Mouse (Mus musculus): Measurements from ENCODE around the gene Sept5.

Gene Sept5

DNA sequence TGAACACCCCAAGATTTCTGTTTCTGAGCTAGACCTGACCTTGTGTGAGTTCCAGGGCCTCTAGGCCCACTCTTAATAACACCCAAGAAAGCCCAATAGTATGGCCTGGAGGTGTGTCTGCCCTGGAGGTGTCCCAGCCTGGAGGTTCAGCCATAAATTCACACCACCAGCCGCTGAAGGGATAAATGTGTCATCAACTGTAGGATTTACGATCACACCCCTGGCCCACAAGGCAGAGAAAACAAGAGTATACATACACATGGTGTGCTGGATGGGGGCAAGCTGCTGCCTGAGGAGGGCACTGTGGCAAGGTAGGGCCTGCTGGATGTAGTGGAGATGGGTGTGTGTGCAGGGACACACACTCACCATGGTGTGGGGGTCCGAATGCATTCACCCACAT, 16.5 kb downstream of the Sept5 start:
- DNase-seq (ENCODE audit: low spot score in 2 of 2): no peak

DNA sequence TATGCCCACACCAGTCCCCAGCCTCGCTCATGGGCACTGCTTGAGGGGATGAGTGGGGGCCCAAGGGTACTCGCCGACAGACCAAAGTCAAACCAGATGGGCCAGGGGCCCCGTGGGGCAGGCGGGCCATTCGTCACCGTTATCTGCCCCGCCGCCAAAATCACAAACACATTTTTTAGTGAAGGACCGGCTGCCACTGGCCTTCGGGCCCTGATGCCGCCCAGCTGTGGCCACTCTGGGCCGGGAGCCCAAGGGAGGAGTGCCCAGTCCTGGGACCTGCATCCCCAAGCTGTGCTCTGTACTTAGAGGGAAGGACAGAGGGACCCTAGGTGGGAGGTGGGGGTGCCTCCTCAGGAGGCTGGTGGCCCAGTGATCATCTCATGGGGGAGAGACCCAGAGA, 18.0 kb downstream of the Sept5 start:
- DNase-seq (ENCODE audit: low spot score in 2 of 2): no peak

DNA sequence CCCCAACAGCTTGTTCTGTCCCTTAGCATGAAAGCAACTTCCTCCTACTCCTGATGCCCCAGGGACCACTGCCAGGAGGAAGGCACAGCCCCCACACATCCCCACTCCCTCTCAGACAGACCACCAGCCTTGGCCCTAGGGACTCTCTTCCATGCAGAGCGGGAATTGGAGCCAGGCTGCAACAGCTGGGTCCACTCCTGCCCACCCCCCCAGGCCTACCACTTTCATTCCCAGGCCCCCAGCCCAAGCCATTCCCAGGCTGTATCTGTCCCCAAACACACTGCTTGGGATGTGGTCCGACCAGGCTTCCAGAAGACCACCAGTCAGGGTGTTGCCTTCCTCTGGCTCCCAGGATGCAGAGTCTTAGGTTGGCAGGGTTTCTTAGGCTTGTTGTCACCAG, 20.7 kb downstream of the Sept5 start:
- no peak for DNase-seq (ENCODE audit: low spot score in 2 of 2)

DNA sequence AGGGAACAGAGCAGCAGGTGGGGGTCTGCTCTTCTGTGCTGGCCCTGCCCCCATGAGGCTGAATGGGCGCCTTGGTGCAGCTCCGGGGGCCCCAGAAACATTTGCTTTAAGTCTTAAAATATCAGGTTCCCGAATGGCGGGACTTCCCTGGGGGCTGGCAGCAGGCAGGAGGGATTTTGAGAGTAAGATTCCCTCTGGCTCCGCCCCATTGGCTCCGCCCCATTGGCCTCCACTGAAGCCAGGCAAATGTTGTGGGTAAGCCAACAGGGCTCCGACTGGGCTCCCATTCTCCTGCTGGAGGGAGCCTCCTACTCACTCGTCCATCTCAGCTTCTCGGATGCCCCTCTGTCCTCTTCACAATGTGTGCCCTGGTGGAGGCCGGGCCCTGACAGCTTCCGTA, 21.5 kb downstream of the Sept5 start:
- no peak for DNase-seq (ENCODE audit: low spot score in 2 of 2)

DNA sequence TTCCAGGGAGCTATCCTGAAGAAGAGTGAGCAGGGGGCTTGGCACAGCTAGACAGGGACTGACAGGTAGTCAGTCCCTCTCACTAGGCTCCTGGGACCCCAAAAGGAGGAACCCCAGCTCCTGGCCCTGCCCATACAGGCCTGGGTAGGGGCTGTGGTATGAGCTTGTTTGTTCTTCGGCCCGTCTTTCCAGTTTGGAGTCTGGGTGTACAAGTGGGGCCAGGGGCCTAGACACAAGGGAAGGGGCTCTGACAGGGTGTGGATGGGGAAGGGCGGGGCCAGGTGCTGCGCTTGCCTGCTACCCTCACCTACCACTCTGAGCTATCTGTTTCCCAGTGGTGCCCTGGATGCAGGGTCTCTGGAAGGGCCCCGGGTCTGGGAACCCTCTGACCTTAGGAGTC, 24.0 kb downstream of the Sept5 start:
- DNase-seq (ENCODE audit: low spot score in 2 of 2): no peak

DNA sequence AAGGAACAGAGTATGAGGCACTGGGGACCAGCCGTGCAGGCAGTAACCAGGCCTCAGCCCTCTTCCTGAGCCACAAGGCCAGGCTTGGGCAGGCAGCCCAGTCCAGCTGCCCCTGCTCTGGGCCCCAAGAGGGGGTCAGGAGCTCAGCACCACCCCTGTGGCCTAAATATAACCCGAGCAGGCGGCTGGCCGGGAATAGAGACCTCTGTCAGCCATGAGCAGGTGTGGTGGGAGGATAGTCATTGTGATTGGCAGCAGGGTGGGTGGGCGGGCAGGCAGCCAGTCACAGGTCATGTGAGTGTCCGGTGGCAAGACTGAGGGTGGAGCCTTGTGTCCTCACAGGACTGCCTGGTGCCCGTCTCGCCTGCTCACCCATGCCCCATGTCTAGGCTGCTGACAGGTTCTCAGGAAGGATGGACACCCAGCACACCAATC, 25.5 kb downstream of the Sept5 start:
- DNase-seq (ENCODE audit: low spot score in 2 of 2): no peak

DNA sequence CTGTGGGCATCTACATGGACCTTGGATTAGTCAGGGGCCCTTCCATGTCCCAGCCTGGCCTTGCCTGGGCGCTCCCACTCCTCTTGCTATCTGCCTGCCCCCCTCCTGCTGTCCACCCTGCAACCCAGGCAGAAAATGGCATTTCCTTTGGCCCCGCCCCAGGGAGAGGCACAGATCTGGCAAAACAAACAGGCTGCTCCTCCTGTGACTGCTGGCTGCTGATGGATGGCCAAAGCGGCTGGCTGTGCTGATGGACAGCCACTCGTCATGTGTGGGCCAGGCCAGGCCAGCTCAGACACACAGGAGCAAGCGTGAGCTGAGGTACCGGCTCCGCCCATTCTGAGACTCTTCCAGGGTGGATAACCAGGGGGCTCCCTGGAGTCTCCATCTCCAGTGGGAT, 28.3 kb downstream of the Sept5 start:
- no peak for DNase-seq (ENCODE audit: low spot score in 2 of 2)

DNA sequence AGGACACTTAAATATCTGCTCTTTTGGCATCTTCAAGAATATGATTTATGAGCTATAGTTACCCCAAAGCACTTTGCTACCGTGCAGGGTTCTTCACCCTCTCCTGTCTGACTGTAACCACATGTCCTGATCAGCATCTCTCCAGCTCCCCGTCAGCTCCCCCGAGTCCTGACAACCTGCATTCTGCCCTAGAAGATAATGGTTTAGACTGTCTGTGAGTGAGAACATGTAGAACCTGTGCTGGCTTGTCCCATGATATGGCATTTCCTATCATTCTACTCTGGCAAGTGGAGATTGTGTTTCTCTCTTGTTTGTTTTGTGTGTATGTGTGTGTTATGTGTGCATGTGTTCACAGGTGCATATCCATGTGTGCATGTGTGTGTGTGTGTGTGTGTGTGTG, 31.7 kb downstream of the Sept5 start:
- no peak for DNase-seq (ENCODE audit: low spot score in 2 of 2)

DNA sequence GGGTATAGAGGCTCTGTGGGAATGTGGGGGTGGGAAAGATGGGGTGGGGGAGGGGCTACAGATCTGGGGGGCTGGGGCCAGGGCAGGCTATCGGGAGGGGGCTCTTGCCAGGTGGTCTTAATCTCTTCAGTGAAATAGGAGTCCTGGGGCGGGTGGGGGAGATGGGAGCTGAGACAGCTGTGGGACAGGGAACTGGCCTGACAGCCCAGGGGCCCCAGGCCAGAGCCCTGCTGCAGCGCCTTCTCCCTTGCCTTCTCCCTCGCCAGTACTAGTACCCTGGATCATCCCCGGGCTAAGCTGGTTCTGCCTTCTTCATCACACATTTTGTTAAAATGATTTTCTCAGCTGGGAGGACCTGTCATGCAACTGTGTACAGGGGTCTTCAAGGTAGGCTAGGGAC, 33.5 kb downstream of the Sept5 start:
- no peak for DNase-seq (ENCODE audit: low spot score in 2 of 2)

DNA sequence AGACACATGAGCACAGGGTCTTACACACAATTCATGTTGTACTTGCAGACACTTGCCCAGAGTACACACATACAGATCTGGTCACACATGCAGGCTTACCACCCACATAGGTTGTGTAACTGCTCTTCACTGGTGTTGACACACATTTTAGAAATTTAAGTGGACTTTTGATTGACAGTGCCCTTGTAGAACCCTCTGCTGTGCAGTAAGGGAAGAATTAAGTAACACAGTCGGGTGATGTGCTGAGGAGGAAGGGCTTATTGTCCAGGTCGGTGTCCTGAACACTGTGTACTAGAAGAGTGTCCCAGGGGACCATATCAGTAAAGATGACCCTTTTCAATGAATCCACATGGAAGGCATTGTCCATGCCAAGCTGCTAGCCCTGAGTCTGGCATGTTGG, 35.8 kb downstream of the Sept5 start:
- DNase-seq (ENCODE audit: low spot score in 2 of 2): no peak

DNA sequence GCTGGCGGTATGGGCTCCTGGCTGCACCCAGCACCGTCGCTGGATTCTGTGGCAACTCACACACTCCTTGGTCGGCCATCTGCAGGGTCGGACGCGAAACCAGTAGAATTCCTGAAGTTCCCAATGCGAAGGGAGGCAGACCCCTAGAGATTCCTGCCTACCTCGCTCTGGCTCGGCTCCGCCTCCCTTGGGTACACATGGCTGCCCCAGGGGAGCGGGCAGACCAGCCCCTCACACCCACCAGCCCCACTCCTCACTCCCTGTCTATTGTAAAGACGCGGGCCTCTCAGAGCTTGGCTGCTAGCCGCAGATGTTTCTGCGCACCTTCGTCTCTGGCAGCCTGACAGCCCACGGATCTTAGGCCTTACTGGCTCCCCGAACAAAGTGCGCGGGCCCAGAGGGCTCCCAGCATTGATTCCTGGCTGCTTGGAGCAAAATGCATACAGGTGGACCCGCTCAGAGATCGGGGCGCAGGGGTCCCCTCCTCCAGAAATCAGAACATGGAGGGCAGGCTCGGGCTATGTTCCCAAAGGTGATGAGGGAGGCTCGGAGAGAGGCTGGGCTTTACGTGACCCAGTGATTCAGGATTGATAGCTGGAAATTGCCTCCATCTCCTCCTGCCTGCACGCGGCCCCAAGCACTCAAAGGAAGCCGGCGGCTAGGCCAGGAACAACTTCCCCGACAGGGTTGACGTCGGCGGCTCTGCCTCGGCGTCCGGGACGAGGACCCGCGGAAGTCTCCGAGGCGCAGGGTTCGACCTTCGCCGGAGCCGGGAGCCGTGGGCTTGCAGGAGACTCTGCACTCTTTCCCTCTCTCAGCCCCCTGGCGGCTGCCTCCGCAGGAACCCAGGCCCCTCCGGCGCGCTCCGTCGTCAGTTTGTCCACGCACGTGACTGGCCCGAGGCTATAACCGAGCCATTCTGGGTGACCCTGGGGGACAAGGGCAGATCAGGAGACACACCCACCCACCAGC, 38.4 kb downstream of the Sept5 start:
- DNase-seq (ENCODE audit: low spot score in 2 of 2): no peak

DNA sequence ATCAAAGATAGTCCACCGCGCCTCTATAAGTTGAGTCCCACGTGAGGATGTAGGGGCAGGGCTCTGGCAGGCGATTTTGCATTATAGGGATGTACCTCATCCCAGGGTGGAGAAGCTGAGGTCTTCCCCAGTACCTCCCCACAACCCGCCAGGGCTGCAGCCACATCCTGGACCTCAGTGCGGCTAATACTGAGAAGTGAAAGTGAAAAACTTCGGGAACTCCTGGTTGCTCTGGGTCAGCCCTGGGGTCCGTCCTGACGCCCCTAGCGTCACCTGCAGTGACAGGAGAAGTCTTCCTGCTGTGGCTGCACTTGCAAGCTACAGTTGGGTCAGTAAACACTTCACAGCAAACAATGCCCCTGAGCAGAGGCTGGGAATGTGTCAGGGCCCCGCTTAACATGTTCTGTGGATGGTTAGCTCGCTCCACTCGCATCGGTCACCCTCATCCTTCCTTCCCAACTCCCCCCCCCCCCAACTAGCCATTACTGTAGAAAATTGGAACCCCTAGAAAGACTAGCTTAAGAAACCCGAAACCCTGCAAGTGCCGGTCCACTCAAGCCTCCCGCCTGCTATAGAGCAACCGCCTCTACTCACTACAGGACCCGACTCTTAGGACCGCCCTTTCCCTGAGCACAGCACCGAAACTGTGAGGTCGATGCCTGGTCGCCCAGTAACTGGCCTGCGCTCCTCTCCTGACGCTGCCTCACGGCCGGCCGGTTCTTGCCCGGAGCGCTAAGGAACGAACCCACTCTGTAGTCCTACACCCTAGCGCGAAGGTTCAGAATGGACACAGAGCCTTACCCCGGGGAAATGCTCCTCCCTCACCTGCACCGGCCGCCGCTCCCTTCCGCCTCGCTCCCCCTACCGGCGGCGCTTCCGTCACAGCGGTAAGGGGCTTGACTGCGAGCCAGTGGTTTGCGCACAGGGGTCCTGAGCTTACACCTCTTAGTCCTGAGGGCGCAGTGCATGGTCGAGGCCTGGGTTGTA, 39.7 kb downstream of the Sept5 start, which contains the start of gene Tbx1:
TSS of gene Tbx1 (minus strand) at position 868 of the 987 bp plus-strand sequence.
- peak in 1 of 2 experiments; percentile 7 for DNase-seq (ENCODE audit: low spot score in 2 of 2)

DNA sequence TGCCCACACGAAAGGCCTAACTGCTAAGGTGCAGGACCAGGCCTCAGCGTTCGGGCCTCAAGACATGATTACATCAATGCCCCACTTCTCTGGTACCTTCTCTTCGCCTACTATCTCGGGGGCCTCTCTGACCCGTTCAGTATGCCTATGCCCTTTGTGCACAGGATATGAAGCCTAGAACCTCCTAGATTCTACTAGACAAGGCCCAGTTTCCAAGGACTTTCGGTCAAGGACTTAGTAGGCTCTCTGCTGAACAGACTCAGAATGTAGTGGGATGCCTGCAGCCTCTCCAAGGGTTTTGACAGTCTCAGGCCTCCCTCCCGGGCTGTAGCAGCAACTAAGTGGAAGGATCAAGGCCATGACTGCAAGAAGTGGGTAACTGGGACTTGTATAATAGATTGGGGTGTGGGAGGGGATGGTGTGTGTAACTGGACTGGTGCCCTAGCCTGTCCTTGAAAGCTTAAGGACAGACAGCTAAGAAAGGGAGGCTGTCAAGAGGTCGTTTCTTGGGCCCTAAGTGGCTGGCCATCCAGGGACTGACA, 40.6 kb downstream of the Sept5 start:
- no peak for DNase-seq (ENCODE audit: low spot score in 2 of 2)

DNA sequence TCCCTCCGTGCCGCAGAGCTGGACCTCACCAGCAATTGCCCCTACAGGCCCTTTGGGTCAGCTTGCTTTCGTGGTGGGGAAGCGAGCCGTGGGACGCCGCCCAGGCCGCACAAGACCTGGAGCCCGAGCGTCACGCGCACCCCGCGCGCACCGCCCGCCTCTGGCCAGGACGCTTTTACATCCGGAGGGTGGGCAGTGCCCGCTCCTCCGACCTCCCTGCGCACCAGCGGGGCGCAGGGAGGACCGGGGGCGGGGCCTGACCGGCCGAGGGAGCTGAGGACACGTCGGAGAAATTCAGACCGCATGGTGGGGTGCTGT, 41.1 kb downstream of the Sept5 start:
- DNase-seq (ENCODE audit: low spot score in 2 of 2): no peak

DNA sequence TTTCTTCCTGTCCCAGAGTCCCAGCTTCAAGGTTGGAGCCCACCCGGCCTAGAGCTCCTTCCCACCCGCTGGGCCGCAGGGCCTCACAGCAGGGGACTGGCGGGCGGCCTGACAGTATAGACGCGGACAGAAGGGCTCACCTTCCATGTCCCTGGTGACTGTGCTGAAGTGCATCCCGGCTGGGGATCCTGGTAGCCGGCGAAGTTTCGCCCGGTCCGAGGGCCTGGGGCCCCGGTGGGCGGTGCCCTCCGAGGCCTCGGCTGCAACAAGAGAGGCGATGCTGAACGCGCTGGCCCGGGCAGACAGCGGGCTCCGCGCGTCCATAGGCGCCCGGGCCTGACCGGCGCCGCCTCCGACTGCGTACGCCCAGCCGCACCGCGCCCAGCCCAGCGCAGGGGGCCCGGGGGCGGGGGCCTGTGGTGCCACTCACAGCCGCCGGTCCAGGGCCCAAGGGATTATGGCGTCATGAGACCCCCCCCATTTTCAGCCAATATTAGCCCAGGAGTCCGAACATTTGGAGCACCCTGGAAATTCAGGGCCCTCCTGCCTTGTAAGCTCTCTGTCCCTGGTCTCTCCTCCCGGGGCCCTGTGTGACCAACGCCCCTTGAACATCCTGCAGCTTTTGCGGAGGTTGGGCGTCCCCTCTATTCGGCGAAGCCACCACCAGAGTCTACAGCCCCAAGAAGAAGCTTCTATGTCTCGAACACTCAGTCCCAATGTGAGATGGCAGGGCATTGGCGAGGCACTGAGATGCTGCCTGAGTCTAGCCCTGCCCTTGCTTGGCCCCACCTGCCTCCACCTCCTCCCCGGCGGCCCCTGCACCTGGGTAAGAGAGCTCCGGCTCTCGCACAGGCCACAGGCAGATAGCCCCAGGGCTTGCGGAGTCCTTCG, 41.7 kb downstream of the Sept5 start:
- no peak for DNase-seq (ENCODE audit: low spot score in 2 of 2)

DNA sequence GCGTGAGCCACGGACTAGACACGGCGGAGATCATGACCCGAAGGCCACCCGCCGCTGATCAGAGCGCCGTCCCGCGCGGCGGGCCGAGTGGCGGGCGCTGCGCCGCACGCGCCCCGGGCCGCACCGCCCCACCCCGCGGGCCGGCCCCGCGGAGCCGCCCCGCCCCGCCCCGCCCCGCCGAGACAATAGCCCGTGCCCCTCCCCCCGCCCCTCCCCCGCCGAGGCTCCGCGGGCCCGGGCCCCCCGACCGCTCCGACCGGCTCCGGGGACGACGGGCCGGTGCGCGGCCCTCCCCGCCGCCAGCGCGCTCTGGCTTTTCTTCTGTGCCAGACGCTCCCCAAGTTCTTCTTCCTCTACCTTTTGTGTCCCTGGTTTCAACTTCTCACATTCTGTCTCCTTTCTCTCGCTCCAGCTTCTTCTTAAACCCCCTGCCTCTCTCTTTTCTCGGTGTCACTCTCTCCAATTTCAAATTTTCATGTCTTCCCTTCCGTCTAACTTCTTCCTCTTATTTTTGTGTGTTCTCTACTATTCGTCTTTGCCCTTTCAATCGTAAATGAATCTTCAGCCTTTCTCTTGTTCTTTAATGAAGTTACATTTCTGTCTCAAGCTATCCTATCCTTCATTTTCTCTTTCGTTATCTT, 42.7 kb downstream of the Sept5 start:
- no peak for DNase-seq (ENCODE audit: low spot score in 2 of 2)

DNA sequence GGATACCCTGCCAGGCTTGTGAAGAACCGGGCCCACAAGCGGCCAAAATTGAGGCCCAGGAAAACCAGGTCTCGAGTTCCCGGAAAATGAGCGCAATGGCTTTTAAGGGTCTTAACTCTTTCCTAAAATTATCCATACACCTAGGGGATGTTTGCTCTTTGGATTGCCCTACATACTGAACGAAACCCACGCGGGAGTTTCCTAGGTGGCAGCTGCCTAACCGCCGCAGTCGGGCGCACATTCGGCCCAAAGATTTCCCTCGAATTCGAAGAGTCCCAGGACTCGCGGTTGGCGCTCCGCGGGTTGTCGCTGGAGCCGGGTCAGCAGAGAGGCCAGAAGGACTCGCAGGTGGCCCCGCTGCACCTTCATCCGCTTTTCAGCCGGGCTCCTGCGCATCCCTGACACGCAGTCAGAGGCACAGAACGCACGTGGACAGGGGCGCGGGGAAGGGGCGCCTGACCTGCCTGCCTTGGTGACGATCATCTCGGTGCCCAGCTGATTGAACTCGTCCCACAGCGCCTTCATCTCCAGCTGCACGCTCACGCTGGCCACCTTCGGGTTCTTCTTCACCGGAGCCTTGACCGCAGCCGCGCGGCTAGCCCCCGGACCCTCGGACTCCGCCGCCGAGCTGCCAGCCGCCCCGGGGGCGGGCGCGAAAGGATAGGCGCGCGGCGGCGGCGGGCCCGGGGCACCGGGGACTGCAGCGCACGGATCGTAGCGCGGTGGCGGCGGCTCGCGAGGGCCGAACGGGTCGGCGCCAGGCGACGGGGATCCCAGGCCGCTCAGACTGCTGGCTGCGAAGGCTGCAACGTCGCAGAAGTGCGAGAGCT, 43.5 kb downstream of the Sept5 start:
- DNase-seq (ENCODE audit: low spot score in 2 of 2): no peak

DNA sequence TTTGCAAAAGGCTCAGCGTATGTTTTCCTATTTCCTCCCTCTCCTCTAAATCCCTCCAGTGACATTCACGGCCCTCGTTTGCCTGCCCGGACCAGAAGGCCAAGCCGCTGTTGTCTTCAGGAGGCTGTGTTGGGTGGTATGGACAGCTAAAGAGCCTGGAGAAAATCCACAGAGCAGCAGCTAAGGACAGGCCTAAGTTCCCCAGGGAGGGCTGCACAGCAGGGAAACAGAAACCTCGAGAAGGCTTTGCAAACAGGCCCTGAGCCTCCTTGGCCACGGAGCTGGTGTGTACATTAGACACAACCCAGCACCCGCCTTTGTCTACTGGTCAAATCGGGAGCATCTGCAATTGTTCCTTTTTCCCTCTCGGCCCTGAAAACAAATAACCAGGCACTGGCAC, 44.1 kb downstream of the Sept5 start:
- no peak for DNase-seq (ENCODE audit: low spot score in 2 of 2)

DNA sequence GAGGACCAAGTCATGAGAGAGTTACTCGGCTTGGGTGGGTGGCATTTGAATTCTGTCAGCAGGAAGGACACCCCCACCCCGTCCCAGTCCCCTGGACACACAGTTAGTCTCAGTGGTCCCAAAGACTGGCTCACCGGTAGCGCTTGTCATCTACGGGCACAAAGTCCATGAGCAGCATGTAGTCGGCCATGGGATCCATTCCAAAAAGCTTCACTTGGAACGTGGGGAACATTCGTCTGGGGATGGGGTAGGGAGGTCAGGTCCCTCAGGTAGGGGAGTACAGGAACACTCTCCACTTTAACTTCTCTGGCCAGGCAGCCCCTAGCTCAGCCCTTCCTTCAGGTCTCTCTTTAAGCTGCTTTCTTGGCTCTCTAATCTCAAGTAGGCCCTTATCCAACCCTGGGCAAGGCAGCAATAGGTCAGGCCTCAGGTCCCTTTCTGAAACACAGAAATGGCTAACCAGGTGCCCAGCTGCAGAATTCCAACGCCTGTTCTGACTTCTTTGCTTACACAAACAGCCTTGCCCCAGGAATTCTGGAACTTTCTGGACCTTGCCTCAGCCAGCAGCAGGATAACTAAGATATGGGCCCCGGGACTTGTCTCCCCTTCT, 44.7 kb downstream of the Sept5 start:
- DNase-seq (ENCODE audit: low spot score in 2 of 2): no peak
